Mouse (Mus musculus): ENCODE measurements at regions not wholly inside any gene's neighbourhood (a gene's known extent, or its start where the extent isn't known, plus 50 kb on each side); places are given as distances from the start of the nearest gene placed in this dataset.

- Histone ChIP-seq H3K4me1 (ENCODE audit: control insufficient read depth, insufficient read depth, low read length) (no peaks in the 10 kb centered on the region), H3K4me3 (ENCODE audit: low read depth, low read length) (no peak overlapping the region), H3K36me3 (replicated peaks; ENCODE audit: control insufficient read depth, insufficient read depth, low read depth, low read length) (no peaks in the 10 kb centered on the region), H3K4me2 (ENCODE audit: low read depth, low read length) (no peak overlapping the region), H3K9me3 (replicated peaks; ENCODE audit: control insufficient read depth, low read length) (no peaks in the 10 kb centered on the region), H3K27ac (replicated peaks; ENCODE audit: low read depth, low read length) (no peak overlapping the region), H3K9ac (replicated peaks; ENCODE audit: low read length) (no peak overlapping the region), H3K27me3 (ENCODE audit: control insufficient read depth, insufficient read depth, low read length) (no peaks in the 10 kb centered on the region)
- no peak for DNase-seq (ENCODE audit: low spot score)
- ATAC-seq (replicated peaks; ENCODE audit: insufficient number of reproducible peaks, low FRiP score, low TSS enrichment, low read depth) = no peak
- WGBS = 90% methylated on average over 2 of the region's 2 CpGs
Measured at GRCm38 (mm10) chr2:138640654-138641053, 384.3 kb downstream of the Btbd3 start.

- no peak overlapping the region for H3K27ac ChIP-seq (replicated peaks; ENCODE audit: low read depth, low read length)
- DNase-seq (ENCODE audit: low spot score) (no peak), ATAC-seq (replicated peaks; ENCODE audit: insufficient number of reproducible peaks, low FRiP score, low TSS enrichment, low read depth) (no peak)
- no peaks in the 10 kb centered on the region for H3K9me3 ChIP-seq (replicated peaks; ENCODE audit: control insufficient read depth, low read length)
- H3K4me1 ChIP-seq (ENCODE audit: control insufficient read depth, insufficient read depth, low read length) = no peaks in the 10 kb centered on the region
- H3K36me3 ChIP-seq (replicated peaks; ENCODE audit: control insufficient read depth, insufficient read depth, low read depth, low read length) = no peaks in the 10 kb centered on the region
- WGBS = 87% methylated on average over 1 of the region's 1 CpGs
- no peak overlapping the region for H3K4me3 ChIP-seq (ENCODE audit: low read depth, low read length)
- H3K9ac ChIP-seq (replicated peaks; ENCODE audit: low read length) = no peak overlapping the region
- H3K27me3 ChIP-seq (ENCODE audit: control insufficient read depth, insufficient read depth, low read length) = no peaks in the 10 kb centered on the region
- no peak overlapping the region for H3K4me2 ChIP-seq (ENCODE audit: low read depth, low read length)
Measured at GRCm38 (mm10) chr2:138641335-138641734, 385.0 kb downstream of the Btbd3 start.

GRCm38 (mm10) chr2:138648616-138649015, 392.3 kb downstream of the Btbd3 start:
- no peak overlapping the region for H3K4me3 ChIP-seq (ENCODE audit: low read depth, low read length)
- H3K27me3 ChIP-seq (ENCODE audit: control insufficient read depth, insufficient read depth, low read length) = no peaks in the 10 kb centered on the region
- DNase-seq (ENCODE audit: low spot score) (no peak), ATAC-seq (replicated peaks; ENCODE audit: insufficient number of reproducible peaks, low FRiP score, low TSS enrichment, low read depth) (no peak)
- no peak overlapping the region for H3K4me2 ChIP-seq (ENCODE audit: low read depth, low read length)
- 57% methylated on average over 3 of the region's 3 CpGs for WGBS
- H3K9me3 ChIP-seq (replicated peaks; ENCODE audit: control insufficient read depth, low read length) = no peaks in the 10 kb centered on the region
- no peak overlapping the region for H3K27ac ChIP-seq (replicated peaks; ENCODE audit: low read depth, low read length)
- no peaks in the 10 kb centered on the region for H3K4me1 ChIP-seq (ENCODE audit: control insufficient read depth, insufficient read depth, low read length)
- H3K36me3 ChIP-seq (replicated peaks; ENCODE audit: control insufficient read depth, insufficient read depth, low read depth, low read length) = no peaks in the 10 kb centered on the region
- no peak overlapping the region for H3K9ac ChIP-seq (replicated peaks; ENCODE audit: low read length)

- no peaks in the 10 kb centered on the region for H3K36me3 ChIP-seq (replicated peaks; ENCODE audit: control insufficient read depth, insufficient read depth, low read depth, low read length)
- H3K4me3 ChIP-seq (ENCODE audit: low read depth, low read length) = no peak overlapping the region
- no peaks in the 10 kb centered on the region for H3K9me3 ChIP-seq (replicated peaks; ENCODE audit: control insufficient read depth, low read length)
- H3K4me2 ChIP-seq (ENCODE audit: low read depth, low read length) = no peak overlapping the region
- no peak overlapping the region for H3K9ac ChIP-seq (replicated peaks; ENCODE audit: low read length)
- no peak overlapping the region for H3K27ac ChIP-seq (replicated peaks; ENCODE audit: low read depth, low read length)
- no peaks in the 10 kb centered on the region for H3K4me1 ChIP-seq (ENCODE audit: control insufficient read depth, insufficient read depth, low read length)
- DNase-seq (ENCODE audit: low spot score) (no peak), ATAC-seq (replicated peaks; ENCODE audit: insufficient number of reproducible peaks, low FRiP score, low TSS enrichment, low read depth) (no peak)
- H3K27me3 ChIP-seq (ENCODE audit: control insufficient read depth, insufficient read depth, low read length) = no peaks in the 10 kb centered on the region
Measured at GRCm38 (mm10) chr2:138659376-138659775, 403.0 kb downstream of the Btbd3 start.

GRCm38 (mm10) chr2:138670307-138670706, 413.9 kb downstream of the Btbd3 start:
- H3K4me1 ChIP-seq (ENCODE audit: control insufficient read depth, insufficient read depth, low read length) = no peaks in the 10 kb centered on the region
- H3K27ac ChIP-seq (replicated peaks; ENCODE audit: low read depth, low read length) = no peak overlapping the region
- no peak overlapping the region for H3K9ac ChIP-seq (replicated peaks; ENCODE audit: low read length)
- no peak overlapping the region for H3K4me2 ChIP-seq (ENCODE audit: low read depth, low read length)
- ATAC-seq (replicated peaks; ENCODE audit: insufficient number of reproducible peaks, low FRiP score, low TSS enrichment, low read depth) = 0 out of 2 replicates have a peak, but pooled peaks have one; percentile 14
- H3K9me3 ChIP-seq (replicated peaks; ENCODE audit: control insufficient read depth, low read length) = no peaks in the 10 kb centered on the region
- H3K4me3 ChIP-seq (ENCODE audit: low read depth, low read length) = no peak overlapping the region
- no peak for DNase-seq (ENCODE audit: low spot score)
- H3K36me3 ChIP-seq (replicated peaks; ENCODE audit: control insufficient read depth, insufficient read depth, low read depth, low read length) = no peaks in the 10 kb centered on the region
- no peaks in the 10 kb centered on the region for H3K27me3 ChIP-seq (ENCODE audit: control insufficient read depth, insufficient read depth, low read length)

GRCm38 (mm10) chr2:138674801-138675200, 418.4 kb downstream of the Btbd3 start:
- Histone ChIP-seq H3K9me3 (replicated peaks; ENCODE audit: control insufficient read depth, low read length) (no peaks in the 10 kb centered on the region), H3K27ac (replicated peaks; ENCODE audit: low read depth, low read length) (no peak overlapping the region), H3K4me1 (ENCODE audit: control insufficient read depth, insufficient read depth, low read length) (no peaks in the 10 kb centered on the region), H3K4me2 (ENCODE audit: low read depth, low read length) (no peak overlapping the region), H3K9ac (replicated peaks; ENCODE audit: low read length) (no peak overlapping the region), H3K36me3 (replicated peaks; ENCODE audit: control insufficient read depth, insufficient read depth, low read depth, low read length) (no peaks in the 10 kb centered on the region), H3K27me3 (ENCODE audit: control insufficient read depth, insufficient read depth, low read length) (no peaks in the 10 kb centered on the region), H3K4me3 (ENCODE audit: low read depth, low read length) (no peak overlapping the region)
- ATAC-seq (replicated peaks; ENCODE audit: insufficient number of reproducible peaks, low FRiP score, low TSS enrichment, low read depth) (no peak), DNase-seq (ENCODE audit: low spot score) (no peak)

GRCm38 (mm10) chr2:138675229-138676065, 419.1 kb downstream of the Btbd3 start:
- H3K4me1 ChIP-seq (ENCODE audit: control insufficient read depth, insufficient read depth, low read length) = no peaks in the 10 kb centered on the region
- no peak overlapping the region for H3K27ac ChIP-seq (replicated peaks; ENCODE audit: low read depth, low read length)
- no peak overlapping the region for H3K4me3 ChIP-seq (ENCODE audit: low read depth, low read length)
- no peaks in the 10 kb centered on the region for H3K9me3 ChIP-seq (replicated peaks; ENCODE audit: control insufficient read depth, low read length)
- H3K36me3 ChIP-seq (replicated peaks; ENCODE audit: control insufficient read depth, insufficient read depth, low read depth, low read length) = no peaks in the 10 kb centered on the region
- no peaks in the 10 kb centered on the region for H3K27me3 ChIP-seq (ENCODE audit: control insufficient read depth, insufficient read depth, low read length)
- 87% methylated on average over 3 of the region's 3 CpGs for WGBS
- ATAC-seq (replicated peaks; ENCODE audit: insufficient number of reproducible peaks, low FRiP score, low TSS enrichment, low read depth) (no peak), DNase-seq (ENCODE audit: low spot score) (no peak)
- no peak overlapping the region for H3K9ac ChIP-seq (replicated peaks; ENCODE audit: low read length)
- H3K4me2 ChIP-seq (ENCODE audit: low read depth, low read length) = no peak overlapping the region

- ATAC-seq (replicated peaks; ENCODE audit: insufficient number of reproducible peaks, low FRiP score, low TSS enrichment, low read depth) (no peak), DNase-seq (ENCODE audit: low spot score) (no peak)
- H3K27me3 ChIP-seq (ENCODE audit: control insufficient read depth, insufficient read depth, low read length) = no peaks in the 10 kb centered on the region
- no peaks in the 10 kb centered on the region for H3K36me3 ChIP-seq (replicated peaks; ENCODE audit: control insufficient read depth, insufficient read depth, low read depth, low read length)
- H3K4me1 ChIP-seq (ENCODE audit: control insufficient read depth, insufficient read depth, low read length) = no peaks in the 10 kb centered on the region
- no peak overlapping the region for H3K4me3 ChIP-seq (ENCODE audit: low read depth, low read length)
- H3K9ac ChIP-seq (replicated peaks; ENCODE audit: low read length) = no peak overlapping the region
- H3K4me2 ChIP-seq (ENCODE audit: low read depth, low read length) = no peak overlapping the region
- no peak overlapping the region for H3K27ac ChIP-seq (replicated peaks; ENCODE audit: low read depth, low read length)
- H3K9me3 ChIP-seq (replicated peaks; ENCODE audit: control insufficient read depth, low read length) = no peaks in the 10 kb centered on the region
Measured at GRCm38 (mm10) chr2:138688140-138688871, 431.9 kb downstream of the Btbd3 start.
